Mouse (Mus musculus) spleen, adult 2 months (tissue): Measurements from ENCODE around the gene Auts2.

Source experiments
- CTCF ChIP-seq: fragments of 200-500 bp; IDR thresholded peaks from 2 replicates; pipeline ENCODE4 v1.5.1; 2011; ENCODE audit warnings: mild to moderate bottlenecking, inconsistent platforms; ENCODE audit not compliant: insufficient read depth, insufficient read length, insufficient replicate concordance; ENCODE audit errors: extremely low read depth
- POLR2A ChIP-seq: fragments of 200-500 bp; IDR thresholded peaks from 2 replicates; pipeline ENCODE4 v1.6.1; 2011; ENCODE audit warnings: low read depth, low read length, inconsistent platforms

GRCm38 (mm10) chr5:132126626-132127025 lies 416.5 kb downstream of the Auts2 start:
- TF ChIP-seq CTCF (no peak), POLR2A (no peak)
